Mouse (Mus musculus) monocyte, adult 59 days (primary cell): ENCODE data around the gene Cox11. TPM values are rescaled to one million over a fixed set of nuclear protein-coding genes. Genes with fewer than 3 reads are reported as not detected.

Experiments used
- total RNA-seq, 2 experiments: library from RNA; stranded (reverse); gene quantifications; one replicate each; pipeline ENCODE4 v1.2.4; 2023

Gene Cox11
- total RNA-seq, result 1 to 10 TPM; 7.3 to 7.9 TPM

GRCm38 (mm10) chr11:90637440-90638311, at the start of gene Cox11, which contains the start of gene Stxbp4:
TSS of gene Cox11 (plus strand) at chr11:90638173.
TSS of gene Stxbp4 (minus strand) at chr11:90638084.

GRCm38 (mm10) chr11:90687460-90688416, 49.8 kb downstream of the Cox11 start, which contains the start of gene Tom1l1:
TSS of gene Tom1l1 (minus strand) at chr11:90688366.

Other genes starting within 250 kb of the Cox11 start
- 1 to 10 TPM in 1 of 2 experiments, under 1 TPM in 1; 0.27 to 1.0 TPM for gene Hlf, start 247.3 kb upstream of the Cox11 start, total RNA-seq
- gene Stxbp4, start 89 bp upstream of the Cox11 start, total RNA-seq, result 1 to 10 TPM in 1 of 2 experiments, under 1 TPM in 1; 0.84 to 1.5 TPM
- gene Tom1l1, start 50.2 kb downstream of the Cox11 start, total RNA-seq, result under 1 TPM; 0.45 to 0.55 TPM